Mouse (Mus musculus) liver, adult 2 months (tissue): ENCODE data around the gene Klhdc4.

Experiments used
- CTCF ChIP-seq: fragments of 200-500 bp; IDR thresholded peaks from 2 replicates; pipeline ENCODE4 v1.5.1; 2011; ENCODE audit warnings: low read depth, low read length, control low read depth
- POLR2A ChIP-seq: fragments of 200-500 bp; IDR thresholded peaks from 2 replicates; pipeline ENCODE4 v1.6.1; 2011; ENCODE audit warnings: low read length, control low read depth; ENCODE audit not compliant: insufficient read depth; ENCODE audit errors: extremely low read depth

DNA sequence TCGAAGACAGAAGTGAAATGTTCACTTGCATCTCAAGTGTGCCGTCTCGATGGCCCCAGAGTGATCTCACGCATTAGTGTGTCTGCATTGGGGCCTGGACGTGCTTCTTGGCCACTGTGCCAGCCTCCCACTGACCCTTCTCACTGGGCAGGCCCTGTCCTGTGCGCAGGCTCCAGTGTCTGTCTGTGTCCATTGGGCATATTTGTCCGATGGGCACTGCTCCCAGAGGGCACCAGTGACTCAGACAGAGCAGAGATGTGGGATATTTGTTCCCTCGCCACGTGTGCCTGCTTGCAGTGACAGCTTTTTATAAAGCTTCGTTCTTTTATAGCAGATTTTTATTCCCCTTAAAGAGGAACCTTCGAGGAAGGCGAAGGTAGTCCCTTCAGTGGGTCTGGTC, 55.5 kb downstream of the Klhdc4 start:
- TF ChIP-seq POLR2A: no peak
- no peak for TF ChIP-seq CTCF
